ENCODE assay signal across 25 mouse cellular contexts in genomic region chr4:87036507-87036906, GRCm38 (mm10).
A peak's percentile ranks its signal among the peaks of the same experiment; 100 is the strongest.
DNase-seq lines count a peak whose midpoint lies in the region.
"Had no signal": no experiment of that assay in that cellular context is flagged by ENCODE, and none has a peak within 500 bp of the region (broad histone marks: within the 10 kb centered on the region; RNA-seq: fewer than 3 reads in every experiment).

No protein-coding gene starts in this region.

- WGBS in heart, embryonic 10.5 days = 68% methylated on average over 5 of the region's 5 CpGs

- no peak overlapping the region for H3K27ac ChIP-seq in heart, embryonic 10.5 days
- H3K27ac ChIP-seq: embryonic facial prominence, embryonic 12.5 days; forebrain, embryonic 12.5 days; heart, embryonic 13.5 days; hindbrain, embryonic 15.5 days; intestine, embryonic 15.5 days; liver, embryonic 13.5 days; neural tube, embryonic 13.5 days had no signal

- no peaks in the 10 kb centered on the region for H3K36me3 ChIP-seq in heart, embryonic 10.5 days
- H3K36me3 ChIP-seq: embryonic facial prominence, embryonic 12.5 days; forebrain, embryonic 12.5 days; heart, embryonic 13.5 days; hindbrain, embryonic 15.5 days; intestine, embryonic 15.5 days; liver, embryonic 13.5 days; neural tube, embryonic 13.5 days had no signal

- H3K4me1 ChIP-seq in heart, embryonic 10.5 days = no peaks in the 10 kb centered on the region; the same call in 1 of the 2 replicates
- H3K4me1 ChIP-seq: embryonic facial prominence, embryonic 12.5 days; forebrain, embryonic 12.5 days; hindbrain, embryonic 15.5 days; intestine, embryonic 15.5 days; liver, embryonic 13.5 days; neural tube, embryonic 13.5 days had no signal

- H3K27me3 ChIP-seq in heart, embryonic 10.5 days (ENCODE audit: insufficient read depth, poor library complexity, severe bottlenecking) = no peaks in the 10 kb centered on the region
- H3K27me3 ChIP-seq: embryonic facial prominence, embryonic 12.5 days; forebrain, embryonic 12.5 days; heart, embryonic 13.5 days; hindbrain, embryonic 15.5 days; intestine, embryonic 15.5 days; liver, embryonic 13.5 days; neural tube, embryonic 13.5 days had no signal

- H3K4me3 ChIP-seq in heart, embryonic 10.5 days = no peak overlapping the region
- H3K4me3 ChIP-seq: embryonic facial prominence, embryonic 12.5 days; erythroblast, embryonic 14.5 days; forebrain, embryonic 12.5 days; heart, embryonic 13.5 days; hindbrain, embryonic 15.5 days; intestine, embryonic 15.5 days; liver, embryonic 13.5 days; myocyte; neural tube, embryonic 13.5 days had no signal

- no peaks in the 10 kb centered on the region for H3K9me3 ChIP-seq in heart, embryonic 10.5 days
- H3K9me3 ChIP-seq: embryonic facial prominence, embryonic 12.5 days; forebrain, embryonic 12.5 days; heart, embryonic 13.5 days; hindbrain, embryonic 15.5 days; intestine, embryonic 15.5 days; liver, embryonic 13.5 days; neural tube, embryonic 13.5 days had no signal

- peak; percentile 28 for DNase-seq in embryo, embryonic 10 days (ENCODE audit: low spot score)
- no peak for DNase-seq in embryo, embryonic 11 days
- peak; percentile 28 for DNase-seq in heart, adult 8-10 months (ENCODE audit: low spot score)
- DNase-seq in heart, embryonic 10.5 days (ENCODE audit: low spot score) = no peak
- peak; percentile 4 for DNase-seq in lung, postnatal 10 days
- DNase-seq in lung, adult 18-20 months = no peak
- DNase-seq in MN1 (ENCODE audit: low spot score) = no peak
- DNase-seq: adrenal gland, postnatal 14 days; cerebellum, adult 8-10 months; kidney, adult 9 months; kidney, postnatal 25 days; liver, embryonic 13.5 days; lung, embryonic 14.5 days; lung, postnatal 36 days; right cerebral cortex, postnatal 4 days; thymus, adult 18-20 months; thymus, postnatal 36 days had no signal

Comparison
In these comparisons a context has a peak if more than half of its experiments do, and no peak if none do; other contexts are left out.
1. DNase-seq: peak in embryo, embryonic 10 days (single experiment), heart, adult 8-10 months (single experiment) and lung, postnatal 10 days (single experiment); none in embryo, embryonic 11 days (single experiment), heart, embryonic 10.5 days (single experiment), lung, adult 18-20 months (0 of 2) and MN1 (single experiment).